Mouse (Mus musculus) ovary, adult 2 months (tissue): ENCODE results near the gene Cttnbp2nl. TPM values are rescaled to one million over a fixed set of nuclear protein-coding genes. Genes with fewer than 3 reads are reported as not detected.

Experiments used
- polyA plus RNA-seq: library from polyadenylated mRNA; depleted of rRNA; stranded (reverse); fragments of >200 nt; gene quantifications from 2 replicates; pipeline ENCODE4 v1.2.3, GENCODE M21; 2012; rRNA removed

Cttnbp2nl gene
- polyA plus RNA-seq: 3.8 and 4.4 TPM in 2 replicates

DNA sequence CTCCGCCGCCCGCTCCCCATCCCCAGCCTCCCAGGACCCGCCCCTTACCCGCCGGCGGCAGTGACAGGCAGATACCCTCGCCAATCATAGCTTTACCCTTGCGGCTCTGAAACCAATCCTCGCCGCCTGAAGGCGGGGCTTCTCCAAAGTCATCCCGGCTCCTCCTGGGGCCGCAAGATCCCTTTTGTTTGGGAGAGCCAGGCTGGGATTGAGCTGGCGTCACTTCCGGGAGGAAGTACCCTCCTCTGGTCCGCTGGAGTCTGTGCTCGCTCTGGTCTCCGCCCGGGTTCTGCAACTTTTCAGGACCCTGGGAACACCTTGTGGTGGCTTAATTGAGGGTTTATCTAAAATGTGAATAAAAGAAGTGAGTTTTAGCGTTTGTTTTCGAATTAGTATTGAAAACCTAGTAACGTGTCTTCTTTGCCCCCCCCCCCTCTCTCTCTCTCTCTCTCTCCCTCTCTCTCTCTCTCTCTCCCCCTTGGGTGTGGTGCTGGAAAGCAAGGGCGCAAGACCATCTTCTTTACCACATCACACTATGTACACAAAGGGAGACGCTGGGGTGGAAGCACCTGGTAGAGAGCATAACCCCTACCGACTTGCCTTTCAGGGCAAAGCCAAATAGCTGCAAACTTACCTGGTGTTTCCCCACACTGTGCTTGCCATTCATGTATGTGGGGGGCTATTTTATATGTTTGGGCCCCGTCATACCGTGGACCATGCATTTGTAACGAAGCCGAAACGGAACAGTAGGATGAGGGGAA is at the start of gene Cttnbp2nl:
Gene Cttnbp2nl, minus strand, starts transcription at position 210 of the 761 bp plus-strand sequence.

DNA sequence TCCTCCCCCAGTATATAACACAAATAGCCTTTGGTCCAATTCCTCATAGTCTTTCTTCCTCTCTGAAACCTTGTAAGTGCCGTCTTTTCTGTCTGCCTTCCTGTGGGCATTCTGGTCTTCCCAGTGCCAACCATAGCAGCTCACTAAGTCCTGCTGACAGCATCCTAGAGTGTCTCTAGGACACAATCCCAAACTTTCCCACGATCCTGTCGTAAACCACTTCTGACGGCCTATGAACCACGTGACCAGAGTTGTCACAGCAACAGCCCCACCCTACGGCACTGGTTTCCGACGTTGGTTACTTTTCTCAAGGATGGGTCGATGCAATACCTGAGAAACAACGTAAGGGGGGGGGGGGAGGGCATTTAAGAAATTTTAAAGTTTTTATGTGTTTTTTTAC is 13.6 kb upstream of the Cttnbp2nl start, which contains the start of gene 4930564D02Rik:
Gene 4930564D02Rik, plus strand, starts transcription at position 301 of the 400 bp plus-strand sequence.

DNA sequence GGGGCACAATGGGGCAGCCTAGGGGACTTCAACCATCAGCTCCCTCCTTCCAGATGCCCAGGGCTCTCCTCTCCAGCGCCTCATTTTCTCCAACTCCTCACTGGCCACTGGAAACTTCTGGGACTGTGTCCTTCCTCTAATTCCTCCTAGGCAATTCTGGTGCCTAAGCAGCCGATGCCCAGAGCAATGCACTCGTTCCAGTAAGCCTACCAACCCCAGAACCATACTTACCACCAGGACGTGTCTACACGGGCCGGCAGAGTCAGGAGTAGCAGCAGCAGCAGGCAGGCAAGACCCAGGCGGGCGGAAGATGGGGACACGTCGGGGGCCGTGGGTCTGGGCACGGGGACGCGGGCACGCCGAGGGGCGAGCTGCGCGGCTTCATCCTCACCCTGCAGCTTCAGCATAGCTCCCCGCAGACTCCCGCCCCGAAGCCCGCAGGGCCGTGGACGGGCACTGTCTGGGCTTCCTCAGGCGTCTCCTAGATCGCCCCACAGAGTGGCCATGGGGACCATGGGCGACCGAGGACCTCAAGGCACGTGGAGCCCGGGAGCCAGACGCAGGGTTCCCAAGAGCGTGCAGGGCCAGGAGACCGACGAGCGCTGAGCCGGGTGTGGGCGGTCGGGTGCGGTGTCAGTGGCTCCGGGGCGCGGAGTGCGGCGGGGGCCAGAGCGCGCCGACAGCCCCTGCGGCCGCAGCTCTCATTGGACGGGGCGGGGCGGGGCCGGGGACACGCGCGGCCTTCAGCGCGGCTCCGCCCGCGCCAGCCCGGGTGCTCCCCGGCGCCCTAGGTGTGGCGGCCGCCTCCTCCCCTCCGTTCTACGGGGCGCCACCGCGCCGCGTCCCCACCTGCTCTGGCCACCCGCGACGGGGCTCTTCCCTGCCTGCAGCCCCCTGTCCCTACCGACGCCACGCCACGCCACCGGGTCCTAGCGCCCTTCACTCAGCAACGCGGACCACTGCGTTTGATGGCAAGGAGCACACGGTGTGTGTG is 91.6 kb downstream of the Cttnbp2nl start, which contains the start of gene Wnt2b:
Gene Wnt2b, minus strand, starts transcription at position 856 of the 994 bp plus-strand sequence.

Other genes starting within 250 kb of the Cttnbp2nl start
- 29.3 and 37.5 TPM in 2 replicates for gene Mov10, start 234.6 kb downstream of the Cttnbp2nl start, polyA plus RNA-seq
- 4.7 and 5.4 TPM in 2 replicates for gene St7l, start 189.1 kb downstream of the Cttnbp2nl start, polyA plus RNA-seq
- 11.1 and 14.4 TPM in 2 replicates for gene Capza1, start 188.6 kb downstream of the Cttnbp2nl start, polyA plus RNA-seq
- gene Wnt2b, start 91.2 kb downstream of the Cttnbp2nl start, polyA plus RNA-seq: 23.3 and 30.6 TPM in 2 replicates
- gene 4930564D02Rik, start 13.7 kb upstream of the Cttnbp2nl start, polyA plus RNA-seq: not detected in 2 replicates